Mouse (Mus musculus): Measurements from ENCODE around the gene Fam83c. TPM values are rescaled to one million over a fixed set of nuclear protein-coding genes. Genes with fewer than 3 reads are reported as not detected.

Gene Fam83c
- polyA plus RNA-seq (2015; fragmentation: Nextera tagmentation; extraction: Ambion mirVana), result 0.58 and 0.66 TPM in 2 replicates

GRCm38 (mm10) chr2:155834732-155835131 is at the start of gene Fam83c:
Gene Fam83c, minus strand, starts transcription at chr2:155834854.
- Histone ChIP-seq H3K36me3 (no peaks in the 10 kb centered on the region), H3K9me3 (no peaks in the 10 kb centered on the region), H3K4me1 (replicated peaks) (no peaks in the 10 kb centered on the region), H3K4me2 (replicated peaks) (no peak within 1 kb of the TSS), H3K9ac (replicated peaks) (no peak within 1 kb of the TSS), H3K4me3 (replicated peaks) (no peak within 1 kb of the TSS), H3K27ac (no peak within 1 kb of the TSS), H3K27me3 (no peaks in the 10 kb centered on the region)
- ATAC-seq, result no peak
- 69% methylated on average over 9 of the region's 9 CpGs for WGBS

- ATAC-seq, result no peak
- no peak overlapping the region for H3K4me2 ChIP-seq (replicated peaks)
- H3K27ac ChIP-seq, result no peak overlapping the region
- H3K4me1 ChIP-seq (replicated peaks), result no peaks in the 10 kb centered on the region
- H3K27me3 ChIP-seq, result no peaks in the 10 kb centered on the region
- H3K9ac ChIP-seq (replicated peaks), result no peak overlapping the region
- H3K9me3 ChIP-seq, result no peaks in the 10 kb centered on the region
- H3K36me3 ChIP-seq, result peaks cover 46% of the 10 kb centered on the region
- H3K4me3 ChIP-seq (replicated peaks), result no peak overlapping the region
- 95% methylated on average over 3 of the region's 3 CpGs for WGBS
These were observed 47.4 kb upstream of the Fam83c start for GRCm38 (mm10) chr2:155882087-155882486.

GRCm38 (mm10) chr2:155878964-155879876 is 44.6 kb upstream of the Fam83c start:
- no peak overlapping the region for H3K27ac ChIP-seq
- 89% methylated on average over 21 of the region's 21 CpGs for WGBS
- ATAC-seq, result no peak
- H3K4me2 ChIP-seq (replicated peaks), result no peak overlapping the region
- no peaks in the 10 kb centered on the region for H3K27me3 ChIP-seq
- no peak overlapping the region for H3K4me3 ChIP-seq (replicated peaks)
- no peaks in the 10 kb centered on the region for H3K4me1 ChIP-seq (replicated peaks)
- H3K9me3 ChIP-seq, result no peaks in the 10 kb centered on the region
- no peak overlapping the region for H3K9ac ChIP-seq (replicated peaks)
- peaks cover 43% of the 10 kb centered on the region for H3K36me3 ChIP-seq

GRCm38 (mm10) chr2:155873636-155874035 is 39.0 kb upstream of the Fam83c start:
- Histone ChIP-seq H3K4me3 (replicated peaks) (no peak overlapping the region), H3K4me2 (replicated peaks) (no peak overlapping the region), H3K9me3 (no peaks in the 10 kb centered on the region), H3K27me3 (no peaks in the 10 kb centered on the region), H3K9ac (replicated peaks) (no peak overlapping the region), H3K36me3 (peaks cover 29% of the 10 kb centered on the region), H3K27ac (no peak overlapping the region), H3K4me1 (replicated peaks) (0 out of 2 replicates have a peak, but pooled peaks cover 3% of the 10 kb centered on the region)
- whole genome bisulfite sequencing, result 92% methylated on average over 6 of the region's 6 CpGs
- no peak for ATAC-seq

GRCm38 (mm10) chr2:155872930-155873507 is 38.4 kb upstream of the Fam83c start:
- ATAC-seq, result no peak
- Histone ChIP-seq H3K9me3 (no peaks in the 10 kb centered on the region), H3K27me3 (no peaks in the 10 kb centered on the region), H3K9ac (replicated peaks) (no peak overlapping the region), H3K4me3 (replicated peaks) (no peak overlapping the region), H3K4me2 (replicated peaks) (no peak overlapping the region), H3K27ac (peak overlapping the region; percentile 20; the same call in 1 of the 2 replicates), H3K36me3 (peaks cover 33% of the 10 kb centered on the region), H3K4me1 (replicated peaks) (0 out of 2 replicates have a peak, but pooled peaks cover 3% of the 10 kb centered on the region)
- WGBS, result 76% methylated on average over 10 of the region's 10 CpGs

GRCm38 (mm10) chr2:155872486-155872885 is 37.8 kb upstream of the Fam83c start:
- Histone ChIP-seq H3K27ac (peak overlapping the region; percentile 20), H3K4me2 (replicated peaks) (no peak overlapping the region), H3K4me1 (replicated peaks) (0 out of 2 replicates have a peak, but pooled peaks cover 3% of the 10 kb centered on the region), H3K9ac (replicated peaks) (no peak overlapping the region), H3K27me3 (no peaks in the 10 kb centered on the region), H3K9me3 (no peaks in the 10 kb centered on the region), H3K4me3 (replicated peaks) (no peak overlapping the region), H3K36me3 (peaks cover 32% of the 10 kb centered on the region)
- ATAC-seq, result no peak
- 78% methylated on average over 8 of the region's 8 CpGs for WGBS

- Histone ChIP-seq H3K36me3 (peaks cover 16% of the 10 kb centered on the region), H3K27ac (no peak overlapping the region), H3K4me3 (replicated peaks) (no peak overlapping the region), H3K4me1 (replicated peaks) (0 out of 2 replicates have a peak, but pooled peaks cover 3% of the 10 kb centered on the region), H3K9me3 (no peaks in the 10 kb centered on the region), H3K9ac (replicated peaks) (no peak overlapping the region), H3K4me2 (replicated peaks) (no peak overlapping the region), H3K27me3 (no peaks in the 10 kb centered on the region)
- 82% methylated on average over 5 of the region's 5 CpGs for WGBS
- ATAC-seq, result no peak
These were observed 35.1 kb upstream of the Fam83c start for GRCm38 (mm10) chr2:155869772-155870171.

- peaks cover 10% of the 10 kb centered on the region for H3K36me3 ChIP-seq
- no peaks in the 10 kb centered on the region for H3K27me3 ChIP-seq
- H3K4me3 ChIP-seq (replicated peaks), result no peak overlapping the region
- 97% methylated on average over 8 of the region's 8 CpGs for WGBS
- H3K27ac ChIP-seq, result no peak overlapping the region
- ATAC-seq, result no peak
- no peak overlapping the region for H3K4me2 ChIP-seq (replicated peaks)
- H3K4me1 ChIP-seq (replicated peaks), result peaks cover 10% of the 10 kb centered on the region
- H3K9me3 ChIP-seq, result no peaks in the 10 kb centered on the region
- H3K9ac ChIP-seq (replicated peaks), result no peak overlapping the region
These were observed 33.7 kb upstream of the Fam83c start for GRCm38 (mm10) chr2:155868320-155868719.

GRCm38 (mm10) chr2:155863301-155863867 is 28.7 kb upstream of the Fam83c start:
- Histone ChIP-seq H3K27ac (peak overlapping the region; percentile 58), H3K4me1 (replicated peaks) (peaks cover 19% of the 10 kb centered on the region), H3K9ac (replicated peaks) (no peak overlapping the region), H3K9me3 (no peaks in the 10 kb centered on the region), H3K4me2 (replicated peaks) (peak overlapping the region; percentile 26; the same call in 1 of the 2 replicates), H3K36me3 (peaks cover under 1% of the 10 kb centered on the region), H3K27me3 (no peaks in the 10 kb centered on the region), H3K4me3 (replicated peaks) (no peak overlapping the region)
- peak; percentile 78 for ATAC-seq
- 51% methylated on average over 11 of the region's 11 CpGs for WGBS

- Histone ChIP-seq H3K27me3 (no peaks in the 10 kb centered on the region), H3K4me3 (replicated peaks) (no peak overlapping the region), H3K4me2 (replicated peaks) (peak overlapping the region; percentile 26), H3K36me3 (peaks cover 3% of the 10 kb centered on the region; the same call in 1 of the 2 replicates), H3K4me1 (replicated peaks) (peaks cover 19% of the 10 kb centered on the region), H3K27ac (peak overlapping the region; percentile 70), H3K9ac (replicated peaks) (no peak overlapping the region), H3K9me3 (no peaks in the 10 kb centered on the region)
- ATAC-seq, result peak; percentile 94
- WGBS, result 71% methylated on average over 13 of the region's 13 CpGs
These were observed 28.1 kb upstream of the Fam83c start for GRCm38 (mm10) chr2:155862573-155863300.

GRCm38 (mm10) chr2:155861581-155861980 is 26.9 kb upstream of the Fam83c start:
- H3K4me2 ChIP-seq (replicated peaks), result no peak overlapping the region
- H3K4me1 ChIP-seq (replicated peaks), result peaks cover 19% of the 10 kb centered on the region
- no peaks in the 10 kb centered on the region for H3K27me3 ChIP-seq
- H3K4me3 ChIP-seq (replicated peaks), result no peak overlapping the region
- no peak overlapping the region for H3K9ac ChIP-seq (replicated peaks)
- H3K9me3 ChIP-seq, result no peaks in the 10 kb centered on the region
- H3K36me3 ChIP-seq, result peaks cover 11% of the 10 kb centered on the region
- WGBS, result 94% methylated on average over 6 of the region's 6 CpGs
- H3K27ac ChIP-seq, result no peak overlapping the region
- ATAC-seq, result no peak

Data from midbrain, embryonic 13.5 days (tissue).